ENCODE assay signal across 17 mouse cellular contexts in the genomic region with DNA sequence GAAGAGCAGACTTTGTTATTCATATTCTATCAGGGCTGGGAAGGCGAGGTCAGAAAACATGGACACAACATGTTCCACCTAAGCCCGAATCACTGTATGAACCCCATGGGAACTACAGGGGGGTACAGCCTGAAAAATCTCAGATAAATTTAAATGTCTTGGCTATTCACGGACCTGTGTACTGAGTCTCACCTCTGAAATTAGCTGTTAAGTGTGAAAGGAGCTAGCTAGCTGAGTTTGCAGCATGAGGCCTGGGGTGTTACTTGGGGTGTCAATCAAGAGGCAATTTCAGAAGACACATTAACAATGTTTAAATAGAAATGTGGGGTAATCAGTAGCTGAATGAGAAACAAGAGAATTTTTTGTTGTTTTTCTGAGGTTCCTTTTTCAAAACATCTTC.
"Had no signal": no experiment of that assay in that cellular context is flagged by ENCODE, and none has a peak within 500 bp of the region (broad histone marks: within the 10 kb centered on the region; RNA-seq: fewer than 3 reads in every experiment).

No protein-coding gene starts in this region.

- H3K9ac ChIP-seq: lung, embryonic 15.5 days; midbrain, embryonic 13.5 days; midbrain, embryonic 15.5 days; neural tube, embryonic 12.5 days; stomach, embryonic 15.5 days had no signal

- H3K9me3 ChIP-seq: lung, embryonic 15.5 days; megakaryocyte, embryonic 14.5 days; midbrain, embryonic 13.5 days; midbrain, embryonic 15.5 days; neural tube, embryonic 12.5 days; stomach, embryonic 15.5 days had no signal

- DNase-seq: lung, adult 2 months; lung, postnatal 14 days; lung, postnatal 36 days; right cerebral cortex, postnatal 14 days; thymus, adult 2 months; thymus, postnatal 25 days; thymus, postnatal 4 days had no signal

- H3K4me2 ChIP-seq: lung, embryonic 15.5 days; midbrain, embryonic 11.5 days; midbrain, embryonic 13.5 days; midbrain, embryonic 15.5 days; neural tube, embryonic 12.5 days; stomach, embryonic 15.5 days had no signal

- H3K4me3 ChIP-seq: lung, embryonic 15.5 days; megakaryocyte, embryonic 14.5 days; midbrain, embryonic 13.5 days; midbrain, embryonic 15.5 days; neural tube, embryonic 12.5 days; stomach, embryonic 15.5 days had no signal

- H3K27me3 ChIP-seq: lung, embryonic 15.5 days; megakaryocyte, embryonic 14.5 days; midbrain, embryonic 13.5 days; midbrain, embryonic 15.5 days; neural tube, embryonic 12.5 days; stomach, embryonic 15.5 days had no signal

- H3K36me3 ChIP-seq: lung, embryonic 15.5 days; midbrain, embryonic 13.5 days; midbrain, embryonic 15.5 days; neural tube, embryonic 12.5 days; stomach, embryonic 15.5 days had no signal

- H3K27ac ChIP-seq: lung, embryonic 15.5 days; macrophage; midbrain, embryonic 13.5 days; midbrain, embryonic 15.5 days; neural tube, embryonic 12.5 days; stomach, embryonic 15.5 days; stomach, postnatal 0 days had no signal

- H3K4me1 ChIP-seq: lung, embryonic 15.5 days; megakaryocyte, embryonic 14.5 days; midbrain, embryonic 13.5 days; midbrain, embryonic 15.5 days; neural tube, embryonic 12.5 days; stomach, embryonic 15.5 days had no signal

- ATAC-seq: lung, postnatal 0 days; midbrain, embryonic 13.5 days; midbrain, embryonic 15.5 days had no signal
